Mouse (Mus musculus) forebrain, postnatal 0 days (tissue): ENCODE data around the gene Izumo3. TPM values are rescaled to one million over a fixed set of nuclear protein-coding genes. Genes with fewer than 3 reads are reported as not detected.
A peak's percentile ranks its signal among the peaks of the same experiment; 100 is the strongest.
"Not testable (repeated sequence)": the region's sequence is repeated elsewhere in the genome, so short reads cannot be mapped to it uniquely, and the experiment has no call there.

ENCODE experiments used
- ATAC-seq: fragments of 200-750 bp; cut with Nextera tagmentation; 2 replicates; pipeline ENCODE4 v1.8.0; 2017; ENCODE audit warnings: mild to moderate bottlenecking, moderate library complexity
- DNase-seq: peaks from one replicate; pipeline ENCODE4 v3.0.0-alpha.2; 2015
- H3K27ac ChIP-seq: fragments of 300-500 bp; sonication (generic); 2 replicates; pipeline ENCODE4 v1.5.1; 2014; ENCODE audit warnings: low read depth, mild to moderate bottlenecking, antibody characterized with exemption, low read length, moderate library complexity, mixed read lengths
- H3K27me3 ChIP-seq: fragments of 300-500 bp; sonication (generic); 2 replicates; pipeline ENCODE4 v1.6.1; 2014; ENCODE audit warnings: mild to moderate bottlenecking, low read length, mixed read lengths; ENCODE audit not compliant: insufficient read depth
- H3K36me3 ChIP-seq: fragments of 300-500 bp; sonication (generic); 2 replicates; pipeline ENCODE4 v1.6.1; 2014; ENCODE audit warnings: mild to moderate bottlenecking, moderate library complexity; ENCODE audit not compliant: insufficient read depth
- H3K4me1 ChIP-seq: fragments of 300-500 bp; sonication (generic); 2 replicates; pipeline ENCODE4 v1.6.1; 2014; ENCODE audit warnings: antibody characterized with exemption; ENCODE audit not compliant: insufficient read depth
- H3K4me2 ChIP-seq: fragments of 300-500 bp; sonication (generic); 2 replicates; pipeline ENCODE4 v1.6.1; 2014; ENCODE audit warnings: low read depth, mild to moderate bottlenecking, moderate library complexity
- H3K4me3 ChIP-seq: fragments of 300-500 bp; sonication (generic); 2 replicates; pipeline ENCODE4 v1.5.1; 2014; ENCODE audit warnings: low read depth, low read length, mixed read lengths
- H3K9ac ChIP-seq: fragments of 300-500 bp; sonication (generic); 2 replicates; pipeline ENCODE4 v1.6.1; 2014; ENCODE audit warnings: mild to moderate bottlenecking
- H3K9me3 ChIP-seq: fragments of 300-500 bp; sonication (generic); 2 replicates; pipeline ENCODE4 v1.6.1; 2016; ENCODE audit warnings: low read length
- CTCF ChIP-seq: sonication (generic); IDR thresholded peaks from 2 replicates; pipeline ENCODE4 v1.5.1; 2016; ENCODE audit warnings: antibody characterized with exemption, control low read depth, low read depth
- WGBS: fragments of 180-500 bp; shearing (Covaris S2); extraction: QIAGEN DNeasy Blood & Tissue Kit; methylation state at CpG from one replicate; pipeline ENCODE4 v1.1.7; 2014; 5-methylcytosine and 5-hydroxymethylcytosine counted together
- polyA plus RNA-seq: library from polyadenylated mRNA; unstranded; fragments of >200 nt; fragmentation: Nextera tagmentation; extraction: Ambion mirVana; gene quantifications from 2 replicates; pipeline ENCODE4 v1.2.1, GENCODE M21; 2015
- total RNA-seq: library from RNA; depleted of rRNA; stranded (reverse); fragments of >200 nt; gene quantifications from 2 replicates; pipeline ENCODE4 v1.2.3, GENCODE M21; 2014; rRNA removed

Izumo3 gene
- total RNA-seq (not detected in 2 replicates), polyA plus RNA-seq (not detected in 2 replicates)

DNA sequence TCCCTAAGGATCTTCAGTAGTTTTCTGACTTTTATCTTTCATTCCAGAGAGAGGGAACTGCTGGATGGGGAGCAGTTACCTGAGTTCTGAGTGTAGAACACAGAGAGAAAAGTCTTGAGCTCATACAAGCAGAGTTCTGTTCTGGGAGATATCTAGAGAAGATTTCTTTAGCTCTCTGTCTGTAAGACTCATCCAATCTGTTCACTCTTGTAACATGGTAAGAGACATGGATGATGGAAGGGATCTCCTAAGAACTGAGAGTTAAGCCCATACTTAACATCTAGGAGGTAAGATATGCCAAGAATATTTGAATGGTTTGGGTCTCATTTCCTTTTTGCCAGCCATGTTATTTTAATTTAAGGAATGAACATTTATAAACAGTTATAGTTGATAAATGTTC lies at the start of gene Izumo3:
Gene Izumo3, minus strand, starts transcription at position 101 of the 400 bp plus-strand sequence.
- H3K27me3 ChIP-seq, result no peaks in the 10 kb centered on the region
- H3K36me3 ChIP-seq, result no peaks in the 10 kb centered on the region

DNA sequence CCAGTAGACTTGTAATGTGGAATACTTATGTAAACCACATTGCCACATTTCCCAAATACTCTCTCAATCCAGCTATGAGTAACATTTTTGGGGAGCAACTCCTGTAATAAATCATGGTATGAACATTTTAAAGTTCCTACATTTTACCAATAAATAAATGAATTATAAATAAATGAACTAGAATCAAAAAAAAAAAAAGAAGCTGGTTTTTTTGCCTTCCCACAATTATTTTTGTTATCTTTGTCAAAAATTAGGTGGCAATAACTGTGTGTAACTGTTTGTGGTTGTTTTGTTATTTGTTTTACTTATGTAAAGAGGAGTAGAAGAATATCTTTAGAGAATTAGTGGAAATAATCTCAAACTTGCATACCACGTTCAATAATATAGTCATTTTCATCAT lies 44.6 kb upstream of the Izumo3 start, which contains the start of gene Gm12666:
Gene Gm12666, minus strand, starts transcription at position 101 of the 400 bp plus-strand sequence.
- WGBS, result 88% methylated on average over 1 of the region's 1 CpGs
- not testable (repeated sequence) for H3K27me3 ChIP-seq, ATAC-seq, H3K4me1 ChIP-seq, H3K4me3 ChIP-seq, H3K9ac ChIP-seq, H3K36me3 ChIP-seq, DNase-seq, H3K4me2 ChIP-seq, H3K9me3 ChIP-seq, H3K27ac ChIP-seq

More for the DNA sequence above, at the start of gene Izumo3:
- Histone ChIP-seq H3K9ac (no peak within 1 kb of the TSS), H3K4me3 (no peak within 1 kb of the TSS), H3K9me3 (no peaks in the 10 kb centered on the region), H3K27ac (no peak within 1 kb of the TSS), H3K4me1 (no peaks in the 10 kb centered on the region), H3K4me2 (no peak within 1 kb of the TSS)
- no peak for DNase-seq
- no peak for TF ChIP-seq CTCF
- no peak for ATAC-seq

DNA sequence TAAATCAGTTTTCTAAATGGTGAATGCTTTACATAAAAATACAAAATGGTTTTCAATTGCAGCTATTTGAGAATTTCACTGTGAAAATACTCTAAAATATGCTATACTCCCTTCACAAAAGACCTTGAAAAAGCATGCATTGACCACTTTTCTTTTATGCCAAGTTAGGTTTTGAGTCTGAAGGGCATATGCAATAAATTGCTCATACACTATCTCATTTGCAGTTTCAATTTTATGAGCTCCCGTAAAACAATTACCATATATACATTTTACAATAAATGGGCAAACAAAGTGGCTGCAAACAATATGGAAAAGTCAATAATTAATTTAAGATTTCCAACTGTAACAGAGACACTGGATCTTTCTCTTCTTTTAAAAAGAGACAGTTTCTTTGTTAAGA lies 5.6 kb upstream of the Izumo3 start:
- TF ChIP-seq CTCF, result no peak
- no peak overlapping the region for H3K4me3 ChIP-seq
- no peak for ATAC-seq
- H3K9me3 ChIP-seq, result no peaks in the 10 kb centered on the region
- H3K36me3 ChIP-seq, result no peaks in the 10 kb centered on the region
- DNase-seq, result no peak
- 79% methylated on average over 1 of the region's 1 CpGs for WGBS
- no peaks in the 10 kb centered on the region for H3K27me3 ChIP-seq
- H3K4me2 ChIP-seq, result no peak overlapping the region
- no peaks in the 10 kb centered on the region for H3K4me1 ChIP-seq
- no peak overlapping the region for H3K27ac ChIP-seq
- H3K9ac ChIP-seq, result no peak overlapping the region

DNA sequence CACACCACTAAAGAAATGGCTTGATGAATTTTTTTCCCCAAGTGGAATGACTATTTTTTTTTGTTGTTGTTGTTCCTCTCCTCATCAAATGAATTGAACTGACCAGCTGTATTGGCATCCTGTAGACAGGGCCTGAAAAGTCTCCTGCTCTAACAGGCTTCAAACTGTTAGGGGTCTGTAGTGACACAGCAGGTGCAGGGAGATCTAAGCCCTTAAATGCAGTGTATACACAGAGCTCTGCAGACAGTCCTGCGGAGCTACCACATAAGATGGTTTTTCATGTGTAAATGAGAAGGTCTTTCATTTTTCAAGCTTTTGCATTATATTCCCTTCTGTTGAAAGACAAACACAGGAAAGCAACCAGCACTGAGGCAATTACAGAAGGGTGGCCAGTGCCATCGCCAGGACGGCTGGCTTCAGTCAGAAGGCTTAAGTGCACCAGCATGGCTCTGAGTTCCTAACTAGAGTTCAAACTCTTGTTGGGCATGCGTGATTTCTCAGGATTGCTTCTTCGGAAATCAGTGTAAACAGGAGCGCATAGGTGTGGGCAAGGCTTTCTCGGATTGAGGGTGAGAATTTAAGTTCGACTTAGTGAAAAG lies 35.5 kb downstream of the Izumo3 start:
- Histone ChIP-seq H3K27me3 (no peaks in the 10 kb centered on the region), H3K4me3 (no peak overlapping the region), H3K4me1 (no peaks in the 10 kb centered on the region), H3K9me3 (no peaks in the 10 kb centered on the region), H3K36me3 (no peaks in the 10 kb centered on the region), H3K27ac (no peak overlapping the region), H3K9ac (no peak overlapping the region), H3K4me2 (no peak overlapping the region)
- no peak; the same call in 1 of the 2 replicates for ATAC-seq
- 17% methylated on average over 8 of the region's 8 CpGs for WGBS
- TF ChIP-seq CTCF, result no peak
- DNase-seq, result peak; percentile 2

DNA sequence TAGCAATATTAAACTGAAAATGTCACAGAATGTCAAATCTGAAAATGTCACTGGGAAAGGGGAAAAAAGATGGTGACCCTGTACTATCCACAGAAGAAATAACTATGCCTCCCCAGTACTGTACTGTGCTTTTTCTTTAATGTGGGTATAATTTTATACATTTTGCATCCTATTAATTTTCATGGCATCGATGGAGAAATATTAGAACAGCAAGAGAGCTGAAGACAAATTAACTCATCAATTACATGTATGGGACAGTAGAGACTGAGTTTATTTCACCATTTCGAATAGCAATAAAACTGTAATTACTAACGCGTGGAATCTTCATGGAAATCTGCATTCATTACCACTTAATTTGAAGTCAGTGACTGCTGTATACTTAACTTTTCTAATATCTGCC lies 49.6 kb downstream of the Izumo3 start:
- no peak overlapping the region for H3K4me2 ChIP-seq
- no peaks in the 10 kb centered on the region for H3K9me3 ChIP-seq
- no peak overlapping the region for H3K27ac ChIP-seq
- H3K27me3 ChIP-seq, result no peaks in the 10 kb centered on the region
- ATAC-seq, result no peak
- no peak for TF ChIP-seq CTCF
- DNase-seq, result no peak
- H3K4me1 ChIP-seq, result no peaks in the 10 kb centered on the region
- WGBS, result 81% methylated on average over 4 of the region's 4 CpGs
- H3K36me3 ChIP-seq, result no peaks in the 10 kb centered on the region
- H3K9ac ChIP-seq, result no peak overlapping the region
- no peak overlapping the region for H3K4me3 ChIP-seq

DNA sequence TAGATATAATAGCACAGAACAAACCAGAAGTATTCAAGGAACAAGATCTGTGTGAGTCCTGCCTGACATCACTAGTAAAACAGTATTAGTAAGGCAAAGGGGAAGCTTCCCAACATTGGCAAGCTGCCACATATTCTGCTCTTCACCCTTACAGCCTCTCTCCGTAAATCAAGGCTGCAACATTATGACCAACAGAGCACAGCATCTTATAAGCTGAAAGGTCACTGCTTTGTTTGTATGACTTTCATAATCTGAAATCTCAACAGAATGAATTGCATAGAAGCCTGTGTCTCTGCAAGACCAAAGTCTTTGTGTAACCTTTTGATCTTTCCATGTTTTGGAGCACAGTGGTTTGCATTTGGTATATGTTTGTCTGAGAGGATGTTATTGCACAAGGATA lies 51.1 kb downstream of the Izumo3 start:
- Histone ChIP-seq H3K27ac (no peak overlapping the region), H3K27me3 (no peaks in the 10 kb centered on the region), H3K36me3 (no peaks in the 10 kb centered on the region), H3K9ac (no peak overlapping the region), H3K4me2 (no peak overlapping the region), H3K4me3 (no peak overlapping the region), H3K9me3 (no peaks in the 10 kb centered on the region), H3K4me1 (no peaks in the 10 kb centered on the region)
- 66% methylated on average over 1 of the region's 1 CpGs for WGBS
- no peak for ATAC-seq
- DNase-seq, result no peak
- TF ChIP-seq CTCF, result no peak

Other genes starting within 250 kb of the Izumo3 start
- gene Gm12666, start 44.5 kb upstream of the Izumo3 start, total RNA-seq, result not detected in 2 replicates
- gene Gm12666, start 44.5 kb upstream of the Izumo3 start, polyA plus RNA-seq, result not detected in 2 replicates